Mouse (Mus musculus): ENCODE data around the gene Synj2.
"Not testable (repeated sequence)": the region's sequence is repeated elsewhere in the genome, so short reads cannot be mapped to it uniquely, and the experiment has no call there.

Synj2 gene

GRCm38 (mm10) chr17:5999039-5999543 is 58.0 kb downstream of the Synj2 start:
- DNase-seq (ENCODE audit: low spot score in 2 of 2) = no peak

- DNase-seq (ENCODE audit: low spot score in 2 of 2) = no peak
These were observed 59.8 kb downstream of the Synj2 start for GRCm38 (mm10) chr17:6000864-6001319.

DNA sequence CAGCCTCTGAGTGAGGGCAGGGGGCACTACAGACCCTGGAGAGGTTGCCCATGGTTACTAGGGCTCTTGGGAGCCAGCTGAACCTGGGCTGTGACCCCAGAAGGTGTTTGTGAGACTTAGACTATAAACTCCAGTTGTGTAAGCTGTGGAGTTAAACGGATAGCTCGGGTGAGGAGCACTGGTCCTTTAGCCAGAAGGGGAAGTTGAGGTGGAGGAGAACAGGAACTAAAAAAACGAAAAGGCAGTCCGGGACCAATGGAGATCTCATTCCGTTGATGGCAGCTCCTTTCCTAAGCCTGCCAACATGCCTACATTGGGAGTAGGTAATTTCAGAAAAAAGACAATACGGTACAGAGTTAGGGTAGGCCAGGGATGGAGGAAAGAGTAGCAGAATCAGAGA is 60.3 kb downstream of the Synj2 start:
- no peak for DNase-seq (ENCODE audit: low spot score in 2 of 2)

- no peak for DNase-seq (ENCODE audit: low spot score in 2 of 2)
These were observed 60.8 kb downstream of the Synj2 start for GRCm38 (mm10) chr17:6001836-6002235.

DNA sequence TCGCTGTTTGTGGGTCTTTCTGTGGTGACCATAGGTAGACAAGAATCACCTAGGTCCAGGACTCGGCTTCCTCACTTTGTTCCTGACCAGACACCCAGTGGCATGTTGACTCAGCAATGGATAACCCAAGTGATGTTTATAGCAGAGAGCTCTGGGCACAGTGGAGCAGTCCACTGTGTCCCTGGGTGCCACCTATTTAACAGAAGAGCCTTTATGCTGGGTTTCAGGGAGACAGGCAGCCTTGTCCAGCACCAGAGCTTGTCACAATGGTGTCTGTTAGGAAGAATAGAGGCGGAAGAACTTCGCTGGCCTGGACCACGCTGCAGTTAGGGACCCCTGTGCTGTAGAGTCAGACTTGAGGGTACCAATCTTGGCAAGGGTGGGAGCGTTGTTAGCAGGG is 61.5 kb downstream of the Synj2 start:
- DNase-seq (ENCODE audit: low spot score in 2 of 2) = no peak

DNA sequence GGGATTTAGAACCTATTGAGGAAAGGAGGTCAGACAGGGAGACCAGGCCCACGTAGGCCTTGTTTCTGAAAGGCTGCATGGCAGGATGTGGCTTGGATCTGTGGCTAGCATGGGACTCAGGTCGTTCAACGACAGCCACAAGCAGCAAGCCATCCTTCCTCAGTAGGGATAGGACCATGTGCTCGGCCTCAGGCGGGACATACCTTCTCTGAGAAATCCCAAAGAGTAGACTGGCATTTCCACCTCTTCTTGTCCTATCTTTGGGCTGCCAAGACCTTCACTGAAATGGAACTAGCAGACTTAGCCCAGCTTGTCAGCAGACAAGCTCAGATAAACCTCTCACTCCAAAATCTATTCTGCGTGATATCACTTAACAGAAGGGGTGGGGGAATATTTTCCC is 62.6 kb downstream of the Synj2 start:
- DNase-seq (ENCODE audit: low spot score in 2 of 2) = no peak

- no peak for DNase-seq (ENCODE audit: low spot score in 2 of 2)
These were observed 64.2 kb downstream of the Synj2 start for GRCm38 (mm10) chr17:6005246-6005637.

- peak; percentile 58 to 81 for DNase-seq (ENCODE audit: low spot score in 2 of 2)
These were observed 64.8 kb downstream of the Synj2 start for GRCm38 (mm10) chr17:6005638-6006471.

DNA sequence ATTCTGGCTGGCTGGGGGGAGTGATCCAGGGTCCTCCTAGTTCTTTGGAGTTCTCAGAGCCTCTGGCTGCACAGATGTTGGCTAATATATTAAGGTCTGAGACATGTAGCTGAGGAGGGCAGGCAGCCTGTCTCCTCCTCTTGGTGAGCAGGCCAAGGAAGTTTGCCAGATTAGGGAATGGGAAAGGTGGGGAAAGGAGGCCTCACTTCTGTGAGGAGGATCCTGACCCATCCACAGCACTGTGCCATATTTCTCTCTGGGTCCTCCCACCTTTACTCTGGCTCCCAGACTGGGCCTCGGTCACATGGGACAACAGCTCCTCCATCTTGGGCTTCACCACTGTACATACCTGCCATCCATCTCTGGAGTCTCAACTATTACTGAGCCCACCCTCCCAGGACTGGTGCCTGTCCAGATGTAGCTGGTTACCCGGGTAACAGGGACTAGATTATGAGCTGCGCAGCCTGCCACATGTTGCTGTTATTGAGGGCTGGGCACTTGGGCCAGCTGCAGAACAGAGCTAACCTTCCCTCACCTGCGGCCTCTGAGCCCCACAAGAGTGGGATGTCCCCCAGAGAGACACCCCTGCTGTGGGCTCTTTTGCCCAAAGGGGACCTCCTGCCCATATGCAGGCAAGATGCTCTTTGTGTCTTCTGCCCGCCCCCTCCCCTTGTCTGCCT is 66.2 kb downstream of the Synj2 start:
- DNase-seq (ENCODE audit: low spot score in 2 of 2) = no peak

- DNase-seq (ENCODE audit: low spot score in 2 of 2) = no peak
These were observed 66.8 kb downstream of the Synj2 start for GRCm38 (mm10) chr17:6007902-6008301.

GRCm38 (mm10) chr17:6008590-6008989 is 67.5 kb downstream of the Synj2 start:
- no peak for DNase-seq (ENCODE audit: low spot score in 2 of 2)

DNA sequence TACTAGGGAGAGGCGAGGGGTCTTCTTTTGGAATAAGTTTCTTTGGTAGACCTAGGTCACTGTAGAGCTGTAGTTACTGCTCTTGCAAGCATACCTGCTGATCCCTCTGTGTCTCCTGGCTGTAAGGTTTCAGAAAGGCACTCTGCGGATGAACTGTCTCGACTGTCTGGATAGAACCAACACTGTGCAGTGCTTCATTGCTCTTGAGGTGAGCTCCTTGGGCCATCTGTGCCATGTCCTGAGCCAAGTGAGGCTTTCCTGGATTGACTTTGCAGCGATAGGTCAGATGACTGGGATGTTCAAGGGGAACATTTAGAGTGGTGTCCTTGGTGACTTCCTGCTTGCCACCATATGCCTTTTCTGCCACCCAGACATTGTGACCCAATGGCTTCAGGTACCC is 68.5 kb downstream of the Synj2 start:
- DNase-seq (ENCODE audit: low spot score in 2 of 2) = no peak

DNA sequence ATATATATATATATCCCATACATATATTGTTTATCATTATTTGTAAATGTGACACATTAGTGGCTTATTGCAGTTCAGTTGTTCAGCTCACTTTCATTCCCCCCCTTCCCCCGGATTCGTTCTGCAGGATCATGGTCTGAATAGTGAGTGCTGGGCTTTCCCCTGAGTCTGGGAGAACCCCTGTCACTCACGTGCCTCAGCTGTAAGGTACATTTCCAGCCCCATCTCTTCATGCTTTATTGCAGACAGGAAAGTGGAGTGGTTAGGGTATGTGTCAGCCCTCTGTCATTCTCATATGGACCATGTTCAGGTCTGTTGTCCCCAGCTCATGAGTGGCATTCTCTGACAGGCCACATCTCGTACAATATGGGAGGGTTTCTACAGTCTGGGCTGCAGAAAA is 72.0 kb downstream of the Synj2 start:
- no peak for DNase-seq (ENCODE audit: low spot score in 2 of 2)

GRCm38 (mm10) chr17:6014985-6015384 is 73.9 kb downstream of the Synj2 start:
- DNase-seq (ENCODE audit: low spot score in 2 of 2) = no peak

GRCm38 (mm10) chr17:6016213-6016780 is 75.2 kb downstream of the Synj2 start:
- DNase-seq (ENCODE audit: low spot score in 2 of 2) = no peak

GRCm38 (mm10) chr17:6017268-6017667 is 76.2 kb downstream of the Synj2 start:
- no peak for DNase-seq (ENCODE audit: low spot score in 2 of 2)

- DNase-seq (ENCODE audit: low spot score in 2 of 2) = no peak
These were observed 77.3 kb downstream of the Synj2 start for GRCm38 (mm10) chr17:6018348-6018747.

GRCm38 (mm10) chr17:6019776-6020175 is 78.7 kb downstream of the Synj2 start:
- DNase-seq (ENCODE audit: low spot score in 2 of 2) = no peak

- DNase-seq (ENCODE audit: low spot score in 2 of 2) = no peak
These were observed 79.6 kb downstream of the Synj2 start for GRCm38 (mm10) chr17:6020636-6021035.

- DNase-seq (ENCODE audit: low spot score in 2 of 2) = not testable (repeated sequence)
These were observed 80.3 kb downstream of the Synj2 start for GRCm38 (mm10) chr17:6021374-6021789.

GRCm38 (mm10) chr17:6025831-6026230 is 84.8 kb downstream of the Synj2 start:
- DNase-seq (ENCODE audit: low spot score in 2 of 2) = no peak

GRCm38 (mm10) chr17:6035661-6036060 is 94.6 kb downstream of the Synj2 start:
- DNase-seq (ENCODE audit: low spot score in 2 of 2) = no peak

- no peak for DNase-seq (ENCODE audit: low spot score in 2 of 2)
These were observed 95.4 kb downstream of the Synj2 start for GRCm38 (mm10) chr17:6036458-6036857.
